Mouse (Mus musculus): ENCODE measurements at regions not wholly inside any gene's neighbourhood (a gene's known extent, or its start where the extent isn't known, plus 50 kb on each side); places are given as distances from the start of the nearest gene placed in this dataset.

GRCm38 (mm10) chr12:54126306-54126705 is 77.4 kb downstream of the Egln3 start:
- peak; percentile 79 for DNase-seq (ENCODE audit: low read depth, low spot score)

All from R1 (cell line).